Comparison of ENCODE assay signal across 9 mouse cellular contexts in genomic region chr1:153846867-153847266, GRCm38 (mm10). TPM values are rescaled to one million over a fixed set of nuclear protein-coding genes. Genes with fewer than 3 reads are reported as not detected.
DNase-seq lines count a peak whose midpoint lies in the region; ATAC-seq lines count a peak whose summit lies in the region.
"Had no signal": no experiment of that assay in that cellular context is flagged by ENCODE, and none has a peak within 500 bp of the region (broad histone marks: within the 10 kb centered on the region; RNA-seq: fewer than 3 reads in every experiment).

No protein-coding gene starts in this region.

- WGBS in forebrain, embryonic 16.5 days = 27% methylated on average over 6 of the region's 6 CpGs
- WGBS in forebrain, embryonic 15.5 days = 25% methylated on average over 6 of the region's 6 CpGs
- WGBS in midbrain, embryonic 11.5 days = 37% methylated on average over 6 of the region's 6 CpGs
- WGBS in midbrain, embryonic 10.5 days = 39% methylated on average over 6 of the region's 6 CpGs

- H3K4me2 ChIP-seq in forebrain, embryonic 16.5 days (ENCODE audit: low read length) = no peak overlapping the region
- H3K4me2 ChIP-seq in forebrain, embryonic 15.5 days (replicated peaks) = no peak overlapping the region
- no peak overlapping the region for H3K4me2 ChIP-seq in midbrain, embryonic 11.5 days
- H3K4me2 ChIP-seq: liver, embryonic 13.5 days had no signal

- H3K27ac ChIP-seq in forebrain, embryonic 16.5 days (ENCODE audit: low read length) = no peak overlapping the region
- no peak overlapping the region for H3K27ac ChIP-seq in forebrain, embryonic 15.5 days (replicated peaks)
- no peak overlapping the region for H3K27ac ChIP-seq in midbrain, embryonic 11.5 days (ENCODE audit: low read depth, low read length)
- H3K27ac ChIP-seq in midbrain, embryonic 10.5 days (replicated peaks) = no peak overlapping the region
- H3K27ac ChIP-seq: liver, embryonic 13.5 days had no signal

- peak; percentile 31; the same call in 1 of the 2 replicates for ATAC-seq in forebrain, embryonic 16.5 days
- ATAC-seq in forebrain, embryonic 15.5 days (replicated peaks) = no peak
- ATAC-seq in midbrain, embryonic 11.5 days (ENCODE audit: low FRiP score) = no peak
- ATAC-seq in hematopoietic stem cell, adult 5-6 weeks (replicated peaks in 1 of 2; ENCODE audit: insufficient read depth in 1 of 2, low FRiP score in 2 of 2, low TSS enrichment in 1 of 2, low read depth in 1 of 2, poor library complexity in 2 of 2, severe bottlenecking in 2 of 2) = peak; percentile 65 to 83

- H3K9ac ChIP-seq in forebrain, embryonic 16.5 days (replicated peaks; ENCODE audit: low read depth, low read length) = no peak overlapping the region
- H3K9ac ChIP-seq in forebrain, embryonic 15.5 days (replicated peaks) = no peak overlapping the region
- H3K9ac ChIP-seq in midbrain, embryonic 11.5 days (ENCODE audit: low read length) = no peak overlapping the region
- H3K9ac ChIP-seq: liver, embryonic 13.5 days had no signal

- no peaks in the 10 kb centered on the region for H3K27me3 ChIP-seq in forebrain, embryonic 16.5 days (replicated peaks; ENCODE audit: control insufficient read depth, insufficient read depth, low read length)
- no peaks in the 10 kb centered on the region for H3K27me3 ChIP-seq in forebrain, embryonic 15.5 days
- H3K27me3 ChIP-seq in midbrain, embryonic 11.5 days (ENCODE audit: control insufficient read depth, insufficient read depth, low read length) = no peaks in the 10 kb centered on the region
- no peaks in the 10 kb centered on the region for H3K27me3 ChIP-seq in midbrain, embryonic 10.5 days (ENCODE audit: low read depth, poor library complexity, severe bottlenecking)
- H3K27me3 ChIP-seq: liver, embryonic 13.5 days had no signal

- H3K4me3 ChIP-seq in forebrain, embryonic 16.5 days (replicated peaks; ENCODE audit: low read length) = no peak overlapping the region
- no peak overlapping the region for H3K4me3 ChIP-seq in forebrain, embryonic 15.5 days
- no peak overlapping the region for H3K4me3 ChIP-seq in midbrain, embryonic 11.5 days (ENCODE audit: low read depth, low read length)
- H3K4me3 ChIP-seq in midbrain, embryonic 10.5 days = no peak overlapping the region
- H3K4me3 ChIP-seq: liver, embryonic 13.5 days had no signal

- H3K36me3 ChIP-seq in forebrain, embryonic 16.5 days (ENCODE audit: control insufficient read depth, insufficient read depth) = no peaks in the 10 kb centered on the region
- H3K36me3 ChIP-seq in forebrain, embryonic 15.5 days = no peaks in the 10 kb centered on the region
- no peaks in the 10 kb centered on the region for H3K36me3 ChIP-seq in midbrain, embryonic 11.5 days (ENCODE audit: control insufficient read depth, insufficient read depth, low read length)
- H3K36me3 ChIP-seq in midbrain, embryonic 10.5 days = no peaks in the 10 kb centered on the region
- H3K36me3 ChIP-seq: liver, embryonic 13.5 days had no signal

- H3K4me1 ChIP-seq in forebrain, embryonic 16.5 days (replicated peaks; ENCODE audit: control insufficient read depth, insufficient read depth, low read length) = no peaks in the 10 kb centered on the region
- no peaks in the 10 kb centered on the region for H3K4me1 ChIP-seq in forebrain, embryonic 15.5 days
- no peaks in the 10 kb centered on the region for H3K4me1 ChIP-seq in midbrain, embryonic 11.5 days (ENCODE audit: control insufficient read depth, insufficient read depth, low read length)
- H3K4me1 ChIP-seq in midbrain, embryonic 10.5 days = no peaks in the 10 kb centered on the region
- H3K4me1 ChIP-seq: liver, embryonic 13.5 days had no signal

- DNase-seq in midbrain, embryonic 11.5 days (ENCODE audit: low spot score, missing footprints) = peak; percentile 86
- DNase-seq in midbrain, embryonic 10.5 days (ENCODE audit: low spot score) = no peak
- DNase-seq in retina, postnatal 7 days (ENCODE audit: low read depth, low spot score) = peak; percentile 32
- DNase-seq in kidney, postnatal 4 days = no peak
- DNase-seq in urinary bladder, postnatal 10 days (ENCODE audit: low spot score) = no peak
- DNase-seq: liver, embryonic 13.5 days had no signal

- H3K9me3 ChIP-seq in forebrain, embryonic 16.5 days (ENCODE audit: control insufficient read depth, low read length) = no peaks in the 10 kb centered on the region
- H3K9me3 ChIP-seq in forebrain, embryonic 15.5 days = no peaks in the 10 kb centered on the region
- H3K9me3 ChIP-seq in midbrain, embryonic 11.5 days (ENCODE audit: control insufficient read depth, low read length) = no peaks in the 10 kb centered on the region
- no peaks in the 10 kb centered on the region for H3K9me3 ChIP-seq in midbrain, embryonic 10.5 days (replicated peaks)
- H3K9me3 ChIP-seq: liver, embryonic 13.5 days had no signal

RNA-seq across cellular contexts. Expression of gene Rgsl1, which starts 2.9 kb away (rescaled TPM):
- polyA plus RNA-seq in forebrain, embryonic 16.5 days (2015; fragmentation: Nextera tagmentation; extraction: Ambion mirVana) = 0.44 and 0.52 TPM in 2 replicates
- polyA plus RNA-seq in forebrain, embryonic 15.5 days (2015; fragmentation: Nextera tagmentation; extraction: Ambion mirVana) = 0.18 and 0.36 TPM in 2 replicates
- polyA plus RNA-seq in midbrain, embryonic 11.5 days (2014; fragmentation: Nextera tagmentation; extraction: Ambion mirVana) = not detected in 2 replicates
- polyA plus RNA-seq in midbrain, embryonic 10.5 days (2016; fragmentation: Nextera tagmentation; extraction: Ambion mirVana) = not detected in 2 replicates
- total RNA-seq in hematopoietic stem cell, adult 5-6 weeks (2017) = not detected in 2 replicates
- polyA plus RNA-seq: liver, embryonic 13.5 days had no signal

RNA-seq across cellular contexts. Expression of gene Teddm1b, which starts 27.3 kb away (rescaled TPM):
- 1.1 and 1.5 TPM in 2 replicates for polyA plus RNA-seq in forebrain, embryonic 16.5 days (2015; fragmentation: Nextera tagmentation; extraction: Ambion mirVana)
- polyA plus RNA-seq in forebrain, embryonic 15.5 days (2015; fragmentation: Nextera tagmentation; extraction: Ambion mirVana) = 1.7 and 2.3 TPM in 2 replicates
- 0.77 and 0.79 TPM in 2 replicates for polyA plus RNA-seq in midbrain, embryonic 11.5 days (2014; fragmentation: Nextera tagmentation; extraction: Ambion mirVana)
- polyA plus RNA-seq in midbrain, embryonic 10.5 days (2016; fragmentation: Nextera tagmentation; extraction: Ambion mirVana) = 0.49 and 0.83 TPM in 2 replicates
- total RNA-seq in hematopoietic stem cell, adult 5-6 weeks (2017) = not detected in 2 replicates

RNA-seq across cellular contexts. Expression of gene Teddm1a, which starts 44.7 kb away (rescaled TPM):
- polyA plus RNA-seq in forebrain, embryonic 16.5 days (2015; fragmentation: Nextera tagmentation; extraction: Ambion mirVana) = 0.28 TPM in 1 of 2 replicates, not detected in the other
- polyA plus RNA-seq in forebrain, embryonic 15.5 days (2015; fragmentation: Nextera tagmentation; extraction: Ambion mirVana) = 0.15 TPM in 1 of 2 replicates, not detected in the other
- polyA plus RNA-seq in midbrain, embryonic 11.5 days (2014; fragmentation: Nextera tagmentation; extraction: Ambion mirVana) = not detected in 2 replicates
- polyA plus RNA-seq in midbrain, embryonic 10.5 days (2016; fragmentation: Nextera tagmentation; extraction: Ambion mirVana) = not detected in 2 replicates
- not detected in 2 replicates for total RNA-seq in hematopoietic stem cell, adult 5-6 weeks (2017)
- polyA plus RNA-seq: liver, embryonic 13.5 days had no signal

RNA-seq across cellular contexts. Expression of gene Glul, which starts 52.9 kb away (rescaled TPM):
- polyA plus RNA-seq in forebrain, embryonic 16.5 days (2015; fragmentation: Nextera tagmentation; extraction: Ambion mirVana) = 114 and 137 TPM in 2 replicates
- polyA plus RNA-seq in forebrain, embryonic 15.5 days (2015; fragmentation: Nextera tagmentation; extraction: Ambion mirVana) = 121 and 133 TPM in 2 replicates
- 121 and 130 TPM in 2 replicates for polyA plus RNA-seq in midbrain, embryonic 11.5 days (2014; fragmentation: Nextera tagmentation; extraction: Ambion mirVana)
- polyA plus RNA-seq in midbrain, embryonic 10.5 days (2016; fragmentation: Nextera tagmentation; extraction: Ambion mirVana) = 130 and 133 TPM in 2 replicates
- total RNA-seq in hematopoietic stem cell, adult 5-6 weeks (2017) = 196 and 243 TPM in 2 replicates

RNA-seq across cellular contexts. Expression of gene Teddm2, which starts 53.2 kb away (rescaled TPM):
- 2.3 and 2.4 TPM in 2 replicates for polyA plus RNA-seq in forebrain, embryonic 16.5 days (2015; fragmentation: Nextera tagmentation; extraction: Ambion mirVana)
- 2.2 and 2.5 TPM in 2 replicates for polyA plus RNA-seq in forebrain, embryonic 15.5 days (2015; fragmentation: Nextera tagmentation; extraction: Ambion mirVana)
- 0.43 and 0.48 TPM in 2 replicates for polyA plus RNA-seq in midbrain, embryonic 11.5 days (2014; fragmentation: Nextera tagmentation; extraction: Ambion mirVana)
- 0.39 and 0.42 TPM in 2 replicates for polyA plus RNA-seq in midbrain, embryonic 10.5 days (2016; fragmentation: Nextera tagmentation; extraction: Ambion mirVana)
- total RNA-seq in hematopoietic stem cell, adult 5-6 weeks (2017) = 0.13 and 0.20 TPM in 2 replicates

Comparison
In these comparisons a context has a peak if more than half of its experiments do, and no peak if none do; other contexts are left out.
1. ATAC-seq: peak in forebrain, embryonic 16.5 days (single experiment) and hematopoietic stem cell, adult 5-6 weeks (2 of 2); none in forebrain, embryonic 15.5 days (single experiment) and midbrain, embryonic 11.5 days (single experiment).
2. DNase-seq: peak in midbrain, embryonic 11.5 days (single experiment) and retina, postnatal 7 days (single experiment); none in midbrain, embryonic 10.5 days (single experiment), kidney, postnatal 4 days (0 of 2) and urinary bladder, postnatal 10 days (single experiment).